Mouse (Mus musculus): ENCODE data around the gene 1110032F04Rik.

DNA sequence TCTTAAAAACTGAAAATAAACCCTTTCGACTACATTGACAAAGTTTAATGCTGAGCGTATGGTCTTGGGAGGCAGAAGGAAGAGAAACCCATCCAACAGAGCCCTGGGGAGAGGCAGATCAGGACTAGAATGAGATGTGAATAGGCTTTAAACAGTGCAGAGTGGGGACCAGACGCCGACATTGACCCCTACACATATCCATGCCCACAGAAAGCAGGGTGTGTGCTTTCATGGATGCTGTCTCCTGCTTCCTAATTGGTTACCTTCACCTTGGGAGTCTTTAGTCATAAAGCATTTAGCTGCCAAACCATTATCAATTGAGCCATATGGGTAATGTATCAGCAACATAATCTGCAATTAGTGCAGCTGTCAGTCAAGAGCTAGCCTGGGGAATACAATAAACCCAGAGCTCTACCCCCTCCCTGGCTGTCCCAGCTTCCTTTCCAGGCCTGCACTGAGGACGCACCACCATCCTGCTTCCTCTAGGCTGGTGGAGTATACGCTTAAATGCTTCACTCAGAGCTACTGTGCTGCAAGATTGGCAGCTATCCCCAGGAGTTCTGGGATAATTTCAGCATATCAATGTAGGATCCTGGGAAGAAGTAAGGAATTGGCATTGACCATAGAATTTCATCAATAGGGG, 32.4 kb upstream of the 1110032F04Rik start:
- TF ChIP-seq POLR2A (IDR thresholded peaks at IDR 0.05; ENCODE audit: insufficient read depth, low read depth, low read length): no peak
- TF ChIP-seq CTCF (IDR thresholded peaks at IDR 0.05; ENCODE audit: insufficient read depth, low read depth, low read length): no peak

Data from olfactory bulb, adult 2 months (tissue).